Mouse (Mus musculus) c-Kit-positive CD71-negative TER-119-negative erythroid progenitor cells, embryonic 14.5 days (primary cell): ENCODE results near the gene Wdr25.
A peak's percentile ranks its signal among the peaks of the same experiment; 100 is the strongest.

ENCODE experiments used
- DNase-seq: peaks from one replicate; pipeline ENCODE4 v3.0.0-alpha.2; 2013; ENCODE audit warnings: low read depth

Gene Wdr25

GRCm38 (mm10) chr12:108896006-108896405 is 2.6 kb downstream of the Wdr25 start:
- DNase-seq = peak; percentile 17

GRCm38 (mm10) chr12:108901346-108901745 is 7.9 kb downstream of the Wdr25 start:
- no peak for DNase-seq

GRCm38 (mm10) chr12:108902940-108903339 is 9.5 kb downstream of the Wdr25 start:
- peak; percentile 51 for DNase-seq

GRCm38 (mm10) chr12:108903600-108904275 is 10.3 kb downstream of the Wdr25 start:
- peak; percentile 32 for DNase-seq

DNA sequence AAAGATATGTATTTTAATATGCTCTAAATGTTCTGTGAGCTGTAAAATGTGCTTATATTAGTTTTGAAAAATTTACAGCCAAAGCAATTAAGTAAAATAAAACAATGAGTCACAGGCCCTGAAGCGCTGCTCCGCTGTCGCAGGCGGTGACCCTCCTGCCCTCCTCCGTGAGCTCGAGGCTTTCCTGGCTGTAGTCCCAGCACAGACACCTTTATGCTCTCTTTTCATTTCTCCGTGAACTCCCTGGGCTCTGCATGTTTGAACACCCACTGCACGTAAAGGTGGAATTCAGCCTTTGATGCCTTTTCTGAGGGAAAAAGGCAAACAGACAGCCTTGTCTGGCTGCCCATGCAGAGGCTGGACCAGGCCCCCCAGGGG is 10.8 kb downstream of the Wdr25 start:
- DNase-seq = no peak

- DNase-seq = no peak
Observed at GRCm38 (mm10) chr12:108905620-108906302, 12.3 kb downstream of the Wdr25 start.

- DNase-seq = no peak
Observed at GRCm38 (mm10) chr12:108906398-108906797, 13.0 kb downstream of the Wdr25 start.

DNA sequence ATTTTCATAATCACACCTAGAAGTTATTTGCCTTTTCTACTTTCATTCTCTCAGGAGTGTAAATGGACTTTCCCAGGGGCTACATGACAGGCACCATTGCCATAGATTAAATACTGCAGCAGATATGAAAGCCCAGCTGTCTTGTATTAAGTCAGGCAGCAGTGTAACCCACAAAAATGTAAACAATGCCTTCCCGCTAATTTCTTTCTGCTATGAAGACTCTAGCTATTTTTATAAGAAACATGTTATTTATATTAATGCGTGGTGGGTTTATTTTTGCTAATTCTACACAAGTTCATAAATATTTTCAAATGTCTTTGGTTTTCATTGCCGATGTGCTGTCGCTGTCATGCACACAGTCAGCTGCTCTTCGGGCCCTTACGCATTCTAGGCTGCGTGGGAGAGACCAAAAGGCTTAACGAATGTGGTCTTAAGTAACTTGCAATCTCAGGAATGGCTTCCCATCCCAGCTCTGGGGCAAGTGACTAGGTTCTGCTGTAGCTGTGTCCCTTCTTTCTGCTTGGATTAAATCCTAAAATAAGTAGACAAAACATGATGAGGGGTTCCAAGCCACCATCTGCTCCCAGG is 16.5 kb downstream of the Wdr25 start:
- DNase-seq = no peak

GRCm38 (mm10) chr12:108912442-108912841 is 19.0 kb downstream of the Wdr25 start:
- no peak for DNase-seq

- no peak for DNase-seq
Observed at GRCm38 (mm10) chr12:108914198-108914597, 20.8 kb downstream of the Wdr25 start.

DNA sequence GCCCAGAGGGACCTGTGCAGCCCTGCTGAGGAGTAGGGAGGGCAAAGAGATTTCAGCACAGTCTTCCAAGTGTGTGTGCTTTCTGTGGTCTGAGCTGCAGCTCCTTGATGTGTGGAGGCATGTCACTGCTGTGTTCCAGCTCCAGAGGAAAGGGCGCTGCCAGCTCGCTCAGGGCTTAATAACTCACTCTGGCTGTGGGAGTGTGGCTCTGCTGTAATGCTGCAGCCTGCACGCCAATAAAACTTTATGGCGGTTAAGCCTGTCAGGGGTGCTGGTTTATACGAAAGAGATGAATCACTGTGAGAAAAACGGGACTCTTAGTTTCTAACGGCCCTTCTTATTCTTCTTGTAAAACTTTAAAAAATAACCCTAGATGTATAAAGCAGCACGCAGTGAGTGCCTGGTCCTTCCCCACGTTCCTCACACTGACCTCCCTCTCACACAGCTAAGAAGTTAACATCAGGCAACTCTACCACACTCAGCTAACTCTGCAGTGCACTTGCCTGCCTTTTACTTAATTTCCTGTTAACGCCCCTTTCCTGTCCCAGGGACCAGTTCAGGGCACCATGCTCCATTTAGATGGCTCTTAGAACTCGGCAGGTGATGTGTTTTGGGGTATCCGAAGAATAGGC is 21.4 kb downstream of the Wdr25 start:
- no peak for DNase-seq

DNA sequence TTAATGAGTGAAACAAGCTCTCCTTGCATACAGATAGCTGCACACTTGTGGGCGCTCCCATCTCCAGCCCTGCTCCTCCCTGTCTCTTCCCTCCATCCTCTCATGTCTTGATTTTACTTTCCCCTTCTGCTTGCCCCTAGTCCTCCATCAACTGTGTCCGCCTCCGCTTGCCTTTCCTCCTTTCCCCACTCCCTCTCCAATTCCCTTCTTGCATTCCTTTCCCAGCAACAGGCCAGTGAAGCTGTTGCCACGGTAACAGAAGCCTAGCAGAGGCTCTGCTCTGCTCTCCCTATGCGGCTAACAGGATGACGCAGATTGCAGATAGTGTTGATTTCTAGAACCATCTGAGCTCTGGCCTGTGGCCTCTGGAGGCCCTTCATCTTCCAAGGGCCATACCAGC is 22.5 kb downstream of the Wdr25 start:
- DNase-seq = no peak

GRCm38 (mm10) chr12:108916447-108917042 is 23.1 kb downstream of the Wdr25 start:
- DNase-seq = no peak

DNA sequence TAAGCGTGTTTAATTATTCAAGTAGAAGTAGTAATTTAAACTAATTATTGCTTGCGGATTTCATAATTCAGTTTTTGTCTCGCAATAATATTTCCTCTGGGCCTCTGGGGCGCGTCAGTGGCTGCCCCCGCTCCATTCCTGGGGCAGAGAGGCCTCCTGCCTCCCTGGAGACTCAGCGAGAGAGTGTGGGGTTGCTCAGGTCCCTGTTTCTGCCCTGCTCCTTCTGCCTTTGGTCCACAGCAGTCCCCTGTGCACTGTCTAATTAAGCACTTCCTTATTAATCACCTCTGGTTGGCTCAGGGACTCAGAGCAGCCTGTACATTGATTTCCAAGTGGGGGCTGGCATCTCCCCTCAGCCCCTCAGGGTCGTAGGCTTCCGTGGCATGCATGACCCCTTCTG is 24.1 kb downstream of the Wdr25 start:
- DNase-seq = no peak

DNA sequence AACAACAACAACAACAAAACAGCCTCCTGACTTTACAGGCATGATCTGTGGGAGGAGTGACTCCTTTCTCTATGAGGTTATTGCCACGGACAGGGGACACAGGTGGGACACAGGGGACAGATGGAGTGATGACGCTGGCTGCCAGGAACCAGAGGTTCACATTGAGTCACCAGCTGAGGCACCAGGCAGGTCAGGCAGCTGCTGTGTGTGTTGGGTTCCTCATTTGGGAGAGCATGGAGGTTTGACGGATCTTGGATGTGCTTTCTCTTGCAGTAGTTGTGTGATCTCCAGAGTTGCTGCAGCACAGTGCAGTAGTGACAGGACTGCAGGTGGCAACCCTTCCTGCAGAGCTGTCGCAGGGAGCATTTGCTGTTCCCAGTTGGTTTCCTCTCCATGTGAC is 25.3 kb downstream of the Wdr25 start:
- DNase-seq = no peak

DNA sequence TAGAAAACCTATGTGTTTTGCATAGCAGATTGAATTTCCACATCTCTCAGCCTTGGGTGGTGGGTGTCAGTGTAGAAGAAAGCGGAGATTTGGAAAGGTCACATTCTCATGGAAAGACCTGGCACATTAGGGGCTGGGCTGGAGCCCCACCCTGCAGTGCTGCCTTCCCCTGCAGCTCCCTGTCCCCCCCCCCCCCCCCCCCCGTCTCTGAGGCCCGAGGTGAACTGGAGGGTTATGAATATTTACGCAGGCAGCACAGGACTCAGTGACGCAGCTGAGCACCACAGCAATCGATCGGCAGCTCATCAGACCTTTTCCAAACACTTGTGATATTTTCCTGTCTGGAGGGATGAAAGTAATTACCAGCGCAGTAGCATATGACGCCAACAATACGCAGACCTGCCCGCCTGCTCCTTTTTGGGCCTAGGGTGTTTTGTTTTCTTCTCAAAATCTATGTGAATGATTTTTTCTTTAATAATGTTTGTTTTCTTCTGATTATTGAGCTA is 33.2 kb downstream of the Wdr25 start:
- DNase-seq = no peak

DNA sequence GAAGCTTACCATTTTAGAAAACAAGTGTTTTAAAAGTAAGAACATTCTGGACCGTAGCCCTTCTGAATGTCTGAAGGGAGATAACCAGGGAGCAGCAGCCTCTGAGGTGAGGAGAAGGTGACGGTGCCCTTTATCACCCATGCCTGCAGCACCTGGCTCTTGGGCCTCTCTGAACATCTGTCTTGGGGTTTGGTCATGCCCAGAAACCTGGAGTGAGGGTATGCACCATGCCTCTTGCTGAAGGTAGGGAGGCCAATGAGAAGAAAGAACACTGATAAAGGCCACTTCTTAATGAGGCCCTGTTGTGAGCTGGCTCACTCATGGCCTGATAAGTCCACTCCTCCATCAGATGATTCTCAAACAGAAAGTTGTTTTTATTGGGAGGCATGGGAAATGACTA is 34.8 kb downstream of the Wdr25 start:
- no peak for DNase-seq

DNA sequence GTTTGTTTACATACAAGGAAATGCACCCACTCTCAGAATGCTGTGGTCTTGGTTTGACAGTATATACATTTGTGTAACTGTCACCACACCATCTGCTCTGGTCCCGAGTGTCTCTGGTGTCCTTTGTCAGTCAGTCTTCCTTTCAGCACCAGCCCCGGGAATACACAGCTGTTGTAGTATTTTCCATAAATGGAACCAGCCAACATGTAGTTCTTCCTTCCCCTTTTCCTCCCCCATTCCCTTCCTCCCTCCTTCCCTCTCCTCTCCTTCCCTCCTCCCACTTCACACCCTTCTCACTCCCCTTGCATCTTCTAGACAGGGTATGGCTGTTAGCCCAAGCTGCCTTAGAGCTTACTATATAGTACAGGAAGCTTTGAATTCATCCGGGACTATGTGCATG is 36.0 kb downstream of the Wdr25 start:
- DNase-seq = no peak

- DNase-seq = no peak
Observed at GRCm38 (mm10) chr12:108931341-108932053, 38.1 kb downstream of the Wdr25 start.

DNA sequence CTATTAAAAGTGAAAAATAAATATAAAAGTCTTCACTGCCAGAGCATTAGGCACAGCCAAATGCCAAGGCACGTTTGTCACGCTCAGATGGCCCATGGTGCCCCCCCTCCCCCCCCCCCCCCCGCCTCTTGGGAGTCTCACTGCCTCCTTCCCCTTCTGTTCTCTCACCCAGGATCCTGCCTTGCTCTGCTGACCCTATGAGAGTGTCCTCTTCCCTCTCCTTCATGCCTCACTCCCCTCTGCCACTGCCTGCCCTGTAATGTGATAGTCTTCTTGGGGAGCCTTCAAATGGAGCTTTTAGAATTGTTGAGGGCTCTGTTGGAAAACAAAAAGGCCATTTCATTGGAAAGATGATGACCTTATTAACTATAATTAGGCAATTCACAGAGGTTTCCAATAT is 38.7 kb downstream of the Wdr25 start:
- no peak for DNase-seq

DNA sequence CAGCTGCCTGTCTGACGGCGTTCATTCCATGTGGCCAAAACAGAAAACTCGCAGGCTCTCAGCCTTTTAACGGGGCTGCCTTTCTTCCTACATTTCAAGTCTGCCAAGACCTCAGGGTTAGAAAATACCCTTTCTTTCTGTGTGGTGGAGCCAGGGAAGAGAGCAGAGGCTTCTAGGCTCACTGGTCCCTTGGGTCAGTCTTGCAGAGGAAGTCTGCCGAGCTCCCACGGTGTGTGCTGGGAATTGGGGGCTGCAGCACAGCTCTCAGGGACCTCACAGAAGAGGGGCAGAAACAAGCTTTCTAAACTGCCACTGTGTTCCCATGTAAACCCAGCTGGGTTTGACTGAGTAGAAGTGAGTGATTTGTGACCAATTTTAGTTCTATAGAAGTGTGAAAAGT is 40.8 kb downstream of the Wdr25 start:
- no peak for DNase-seq

GRCm38 (mm10) chr12:108936834-108937233 is 43.4 kb downstream of the Wdr25 start:
- DNase-seq = no peak
